Mouse (Mus musculus) cerebellum, adult 2 months (tissue): ENCODE data around the gene Ugt1a6b.

Experiments used
- CTCF ChIP-seq: fragments of 200-500 bp; IDR thresholded peaks from 2 replicates; pipeline ENCODE4 v1.5.1; 2011; ENCODE audit warnings: low read depth, mild to moderate bottlenecking, control low read depth, low read length, moderate library complexity, borderline replicate concordance; ENCODE audit not compliant: insufficient read depth
- POLR2A ChIP-seq: fragments of 200-500 bp; IDR thresholded peaks from 2 replicates; pipeline ENCODE4 v1.6.1; 2011; ENCODE audit warnings: low read length, control low read depth, borderline replicate concordance; ENCODE audit not compliant: insufficient read depth

- no peak for TF ChIP-seq POLR2A
- TF ChIP-seq CTCF, result no peak
These were observed 159.9 kb downstream of the Ugt1a6b start for GRCm38 (mm10) chr1:88262961-88263360.
